Mouse (Mus musculus) CH12.LX (cell line): Measurements from ENCODE around the gene Clpsl2. TPM values are rescaled to one million over a fixed set of nuclear protein-coding genes. Genes with fewer than 3 reads are reported as not detected.

Experiments used
- DNase-seq: peaks from one replicate; pipeline ENCODE4 v3.0.0-alpha.2; 2013; ENCODE audit errors: extremely low read depth
- H3K27ac ChIP-seq: 2 replicates; pipeline ENCODE4 v1.5.1; 2012; ENCODE audit warnings: low read depth, mild to moderate bottlenecking, control low read depth, moderate library complexity; ENCODE audit not compliant: insufficient read depth
- H3K27me3 ChIP-seq: replicated peaks from 2 replicates; pipeline ENCODE3; 2012; ENCODE audit warnings: inconsistent platforms
- H3K36me3 ChIP-seq, 2 experiments: replicated peaks in 1 of 2; 2 replicates each; pipeline versions ENCODE3 to v1.6.1; 2012; ENCODE audit warnings: inconsistent platforms in 1 of 2, low read length in 1 of 2, mild to moderate bottlenecking in 1 of 2, mixed read lengths in 1 of 2, moderate library complexity in 1 of 2; ENCODE audit not compliant: control insufficient read depth in 1 of 2, insufficient read depth in 1 of 2
- H3K4me1 ChIP-seq, 2 experiments: 2 replicates each; pipeline ENCODE4 v1.6.1; 2012; ENCODE audit warnings: inconsistent platforms in 1 of 2, moderate library complexity in 1 of 2; ENCODE audit not compliant: insufficient read depth in 2 of 2, control insufficient read depth in 1 of 2
- H3K4me2 ChIP-seq: 2 replicates; pipeline ENCODE4 v1.6.1; 2012; ENCODE audit warnings: low read depth, mild to moderate bottlenecking, control low read depth; ENCODE audit not compliant: poor library complexity, insufficient read depth, severe bottlenecking
- H3K4me3 ChIP-seq, 3 experiments: fragments of 150-350 bp in 1 of 3; sonication (generic) in 1 of 3; replicated peaks in 1 of 3; 2 replicates each; pipeline versions ENCODE3 to v1.5.1; 2011 to 2012; ENCODE audit warnings: low read depth in 2 of 3, low read length in 2 of 3, mild to moderate bottlenecking in 2 of 3, moderate library complexity in 2 of 3, control low read depth in 1 of 3, improper control_type of control experiment in 1 of 3, inconsistent platforms in 1 of 3, mixed read lengths in 1 of 3; ENCODE audit not compliant: poor library complexity in 1 of 3
- H3K79me2 ChIP-seq: replicated peaks from 2 replicates; pipeline ENCODE4 v1.6.1; 2012; ENCODE audit warnings: mild to moderate bottlenecking, moderate library complexity; ENCODE audit not compliant: control insufficient read depth, poor library complexity, insufficient read depth, severe bottlenecking; ENCODE audit errors: extremely low read depth
- H3K9ac ChIP-seq: 2 replicates; pipeline ENCODE4 v1.6.1; 2012; ENCODE audit warnings: low read depth, mild to moderate bottlenecking, control low read depth, moderate library complexity; ENCODE audit not compliant: insufficient read depth
- H3K9me3 ChIP-seq: replicated peaks from 2 replicates; pipeline ENCODE3; 2012; ENCODE audit warnings: low read length, inconsistent platforms, mixed read lengths
- CHD1 ChIP-seq: IDR thresholded peaks from 2 replicates; pipeline ENCODE4 v1.6.1; 2012; ENCODE audit warnings: low read depth, low read length, improper control_type of control experiment, inconsistent platforms
- CTCF ChIP-seq, 2 experiments: IDR thresholded peaks in 1 of 2; conservative IDR thresholded peaks in 1 of 2; 2 replicates each; pipeline ENCODE4 v1.5.1; 2011 to 2012; ENCODE audit warnings: low read depth in 2 of 2, low read length in 2 of 2, improper control_type of control experiment in 1 of 2, inconsistent platforms in 1 of 2, mild to moderate bottlenecking in 1 of 2, moderate library complexity in 1 of 2
- E2F4 ChIP-seq: IDR thresholded peaks from 2 replicates; pipeline ENCODE4 v1.6.1; 2011; ENCODE audit warnings: low read depth, low read length, improper control_type of control experiment; ENCODE audit not compliant: insufficient replicate concordance
- ELF1 ChIP-seq: IDR thresholded peaks from 2 replicates; pipeline ENCODE4 v1.6.1; 2014; ENCODE audit warnings: low read depth, mild to moderate bottlenecking, inconsistent platforms, low read length, improper control_type of control experiment
- ETS1 ChIP-seq: conservative IDR thresholded peaks from 2 replicates; pipeline ENCODE4 v1.6.1; 2012; ENCODE audit warnings: low read depth, mild to moderate bottlenecking, inconsistent platforms, low read length, improper control_type of control experiment, moderate library complexity
- HCFC1 ChIP-seq: IDR thresholded peaks from 2 replicates; pipeline ENCODE4 v1.6.1; 2012; ENCODE audit warnings: low read depth, mild to moderate bottlenecking, inconsistent platforms, low read length, improper control_type of control experiment
- JUN ChIP-seq: IDR thresholded peaks from 2 replicates; pipeline ENCODE4 v1.6.1; 2011; ENCODE audit warnings: low read depth, mild to moderate bottlenecking, low read length, improper control_type of control experiment, moderate library complexity; ENCODE audit not compliant: insufficient read depth
- JUND ChIP-seq: conservative IDR thresholded peaks from 2 replicates; pipeline ENCODE4 v1.6.1; 2011; ENCODE audit warnings: low read depth, low read length, improper control_type of control experiment
- MAFK ChIP-seq: IDR thresholded peaks from 2 replicates; pipeline ENCODE4 v1.6.1; 2011; ENCODE audit warnings: low read length, improper control_type of control experiment; ENCODE audit not compliant: insufficient replicate concordance
- MAX ChIP-seq: IDR thresholded peaks from 2 replicates; pipeline ENCODE4 v1.6.1; 2011; ENCODE audit warnings: low read length, improper control_type of control experiment
- MAZ ChIP-seq: IDR thresholded peaks from 2 replicates; pipeline ENCODE4 v1.6.1; 2012; ENCODE audit warnings: low read depth, mild to moderate bottlenecking, inconsistent platforms, low read length, improper control_type of control experiment, moderate library complexity
- MXI1 ChIP-seq: IDR thresholded peaks from 2 replicates; pipeline ENCODE4 v1.6.1; 2011; ENCODE audit warnings: mild to moderate bottlenecking, low read depth, low read length, improper control_type of control experiment
- MYC ChIP-seq: IDR thresholded peaks from 2 replicates; pipeline ENCODE4 v1.6.1; 2011; ENCODE audit warnings: low read depth, mild to moderate bottlenecking, improper control_type of control experiment, low read length
- NELFE ChIP-seq: IDR thresholded peaks from 2 replicates; pipeline ENCODE4 v1.6.1; 2011; ENCODE audit warnings: low read depth, low read length, improper control_type of control experiment
- PAX5 ChIP-seq: IDR thresholded peaks from 2 replicates; pipeline ENCODE4 v1.6.1; 2012; ENCODE audit warnings: low read length, inconsistent platforms, mixed read lengths
- POLR2A ChIP-seq: IDR thresholded peaks from 2 replicates; pipeline ENCODE4 v1.6.1; 2011; ENCODE audit warnings: low read depth, mild to moderate bottlenecking, improper control_type of control experiment, low read length
- POLR2AphosphoS2 ChIP-seq: IDR thresholded peaks from 2 replicates; pipeline ENCODE4 v1.6.1; 2011; ENCODE audit warnings: low read depth, low read length, improper control_type of control experiment
- SIN3A ChIP-seq: IDR thresholded peaks from 2 replicates; pipeline ENCODE4 v1.6.1; 2012; ENCODE audit warnings: low read length, improper control_type of control experiment, inconsistent platforms
- TBP ChIP-seq: conservative IDR thresholded peaks from 2 replicates; pipeline ENCODE4 v1.6.1; 2011; ENCODE audit warnings: low read depth, low read length, improper control_type of control experiment
- TCF12 ChIP-seq: IDR thresholded peaks from 2 replicates; pipeline ENCODE4 v1.6.1; 2014; ENCODE audit warnings: low read depth, mild to moderate bottlenecking, inconsistent platforms, low read length, improper control_type of control experiment
- USF1 ChIP-seq: IDR thresholded peaks from 2 replicates; pipeline ENCODE4 v1.6.1; 2014; ENCODE audit warnings: low read depth, mild to moderate bottlenecking, inconsistent platforms, low read length, improper control_type of control experiment
- USF2 ChIP-seq: conservative IDR thresholded peaks from 2 replicates; pipeline ENCODE4 v1.6.1; 2011; ENCODE audit warnings: low read depth, low read length, improper control_type of control experiment
- dilution Hi-C: fragments of 300-500 bp; cut with MboI; formaldehyde crosslinking; loops from 2 replicates; pipeline ENCODE4 v1.14.3; 2020; ENCODE audit warnings: low sequenced_read_pairs; ENCODE audit not compliant: extremely low pct_unique_long_range_greater_than_20kb, extremely low pct_ligation_motif_present
- in situ Hi-C: fragments of 300-500 bp; cut with MboI; formaldehyde crosslinking; loops from 3 replicates; pipeline ENCODE4 v1.14.3; 2019; ENCODE audit warnings: low sequenced_read_pairs, low pct_ligation_motif_present, low pct_unique_long_range_greater_than_20kb, mixed read lengths
- polyA plus RNA-seq: library from polyadenylated mRNA; unstranded; fragments of >175 nt; gene quantifications from 2 replicates; pipeline ENCODE4 v1.2.1, GENCODE M21; 2012; ENCODE audit warnings: low read depth; ENCODE audit not compliant: insufficient read length
- total RNA-seq, 2 experiments: library from RNA; depleted of rRNA; stranded (reverse); fragments of 300-350 nt in 1 of 2; fragments of >200 nt in 1 of 2; gene quantifications; 2 replicates each; pipeline ENCODE4 v1.2.3; 2012 to 2014

Clpsl2 gene
- total and polyA plus RNA-seq, 3 experiments = not detected

DNA sequence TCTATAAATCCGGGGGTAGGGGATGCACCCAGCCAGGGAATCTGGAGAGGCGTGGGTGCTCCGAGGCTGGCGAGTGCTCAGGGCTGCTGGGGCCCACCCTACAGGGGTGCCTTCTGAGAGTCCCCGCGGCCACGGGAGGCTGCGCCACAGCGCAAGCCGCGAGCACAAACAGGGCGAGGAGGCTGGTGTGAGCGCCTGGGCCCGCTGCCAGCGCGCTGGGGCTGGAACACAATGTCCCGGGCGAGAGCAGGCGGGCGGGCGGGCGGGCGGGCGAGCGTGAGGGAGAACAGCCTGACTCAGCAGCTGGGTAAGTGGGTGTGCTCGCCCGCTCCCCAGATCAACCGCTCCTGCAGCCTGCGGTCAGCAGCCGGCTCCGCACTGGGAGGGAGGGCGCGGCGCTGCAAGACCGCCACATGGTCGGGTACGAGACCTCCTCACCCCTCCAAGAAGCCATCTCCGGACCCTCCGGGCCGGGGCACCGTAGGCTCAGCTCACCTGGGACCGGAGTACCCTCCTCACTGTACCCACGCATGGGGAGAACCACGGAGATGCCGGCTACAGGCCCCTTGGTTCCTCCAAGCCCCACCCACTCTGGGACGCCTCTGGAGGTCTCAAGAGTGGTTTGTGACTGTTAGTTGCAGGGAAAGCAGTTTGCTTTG lies 31.1 kb upstream of the Clpsl2 start:
- Histone ChIP-seq H3K4me1 (peaks cover 19 to 66% of the 10 kb centered on the region in 2 experiments), H3K9me3 (peaks cover 3% of the 10 kb centered on the region), H3K36me3 (no peaks in the 10 kb centered on the region), H3K4me3 (peak overlapping the region; percentile 50 to 52 (median 52)), H3K27me3 (peaks cover 18% of the 10 kb centered on the region), H3K79me2 (no peaks in the 10 kb centered on the region), H3K27ac (peak overlapping the region; percentile 34; the same call in 1 of the 2 replicates), H3K4me2 (peak overlapping the region; percentile 52), H3K9ac (peak overlapping the region; percentile 39)
- dilution Hi-C loops = no loop called here
- TF ChIP-seq MAX (0 out of 2 replicates have a peak, but pooled peaks have one; percentile 20), TBP (0 out of 2 replicates have a peak, but pooled peaks have one; percentile 11), POLR2AphosphoS2 (no peak), MXI1 (peak; percentile 72), HCFC1 (no peak), MYC (0 out of 2 replicates have a peak, but pooled peaks have one; percentile 20)
- DNase-seq = no peak
- in situ Hi-C loops = loop anchor here (25.0 kb wide), 1 partner anchor 306 kb away; the partner anchor contains the start of gene Def6

DNA sequence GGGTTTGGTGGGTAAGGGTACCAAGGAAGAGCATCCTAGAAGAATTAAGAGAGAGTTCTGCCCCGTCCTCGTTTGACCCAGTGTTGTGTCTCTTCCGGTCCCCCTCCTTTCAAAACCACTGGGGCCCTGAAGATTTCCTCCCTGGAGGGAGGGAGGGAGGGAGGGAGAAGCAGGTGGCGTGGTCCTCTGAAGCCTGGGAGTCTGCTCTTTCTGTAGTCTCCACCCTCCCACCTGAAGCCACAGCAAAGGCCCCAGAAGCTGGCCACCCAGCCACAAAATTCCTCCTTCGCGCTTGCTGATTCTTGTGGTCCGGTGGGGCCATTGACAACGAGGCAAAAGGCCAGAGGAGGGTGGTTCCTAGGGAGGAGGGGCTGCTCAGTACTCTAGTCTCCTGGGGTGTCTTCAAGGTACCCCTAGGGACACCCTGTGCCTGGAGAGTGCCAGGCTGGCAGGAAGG lies 30.6 kb upstream of the Clpsl2 start:
- Histone ChIP-seq H3K4me1 (peaks cover 19 to 63% of the 10 kb centered on the region in 2 experiments), H3K4me3 (peak overlapping the region; percentile 50 to 52 (median 52)), H3K27me3 (peaks cover 18% of the 10 kb centered on the region), H3K36me3 (no peaks in the 10 kb centered on the region), H3K9me3 (peaks cover 3% of the 10 kb centered on the region), H3K79me2 (no peaks in the 10 kb centered on the region), H3K9ac (peak overlapping the region; percentile 39; the same call in 1 of the 2 replicates), H3K27ac (peak overlapping the region; percentile 34; the same call in 1 of the 2 replicates), H3K4me2 (peak overlapping the region; percentile 52)
- in situ Hi-C loops (loop anchor here (25.0 kb wide), 1 partner anchor 306 kb away; the partner anchor contains the start of gene Def6), dilution Hi-C loops (no loop called here)
- DNase-seq = peak; percentile 62
- TF ChIP-seq CTCF (conservative IDR thresholded peaks at IDR 0.05 in 1 of 2, IDR thresholded peaks at IDR 0.05 in 1 of 2; ENCODE audit: low read depth in 2 of 2, low read length in 2 of 2) = no peak
- peak; percentile 85 for TF ChIP-seq MAZ
- TF ChIP-seq MAX = 0 out of 2 replicates have a peak, but pooled peaks have one; percentile 9
- no peak for TF ChIP-seq USF2
- no peak for TF ChIP-seq E2F4
- TF ChIP-seq JUN = no peak
- no peak for TF ChIP-seq TBP
- TF ChIP-seq POLR2A = no peak
- TF ChIP-seq TCF12 = peak; percentile 15; the same call in 1 of the 2 replicates
- no peak for TF ChIP-seq MXI1
- no peak for TF ChIP-seq PAX5
- TF ChIP-seq NELFE = no peak; the same call in 1 of the 2 replicates
- TF ChIP-seq CHD1 = no peak
- TF ChIP-seq USF1 = no peak
- TF ChIP-seq MYC = no peak
- TF ChIP-seq ETS1 = no peak
- TF ChIP-seq JUND = no peak
- TF ChIP-seq SIN3A = 0 out of 2 replicates have a peak, but pooled peaks have one; percentile 24
- TF ChIP-seq ELF1 = no peak; the same call in 1 of the 2 replicates
- no peak for TF ChIP-seq MAFK
